Mouse (Mus musculus) heart, postnatal 10 days (tissue): Measurements from ENCODE around the gene Hist1h1t. TPM values are rescaled to one million over a fixed set of nuclear protein-coding genes. Genes with fewer than 3 reads are reported as not detected.
"Not testable (repeated sequence)": the region's sequence is repeated elsewhere in the genome, so short reads cannot be mapped to it uniquely, and the experiment has no call there.

Experiments used
- DNase-seq, 2 experiments: peaks; one replicate each; pipeline ENCODE4 v3.0.0; 2021
- intact Hi-C: fragments of 180-260 bp; cut with DNase I; formaldehyde crosslinking; loops from one replicate; pipeline ENCODE4 v1.15.1; 2025
- total RNA-seq, 2 experiments: library from RNA; stranded (reverse); gene quantifications; 2 replicates each; pipeline ENCODE4 v1.2.3; 2021

The Hist1h1t gene
- total RNA-seq, 2 experiments from 2014 or later: 0.29 to 0.67 TPM

- intact Hi-C loops: loop anchor here (1.0 to 5.0 kb wide), 5 partner anchors 12 to 1645 kb away; partner anchors contain the start of gene Hist1h1e
- DNase-seq: peak; percentile 64 to 83
Measured at GRCm38 (mm10) chr13:23697491-23698299, 2.1 kb downstream of the Hist1h1t start.

- intact Hi-C loops: loop anchor here (2.0 to 5.0 kb wide), 3 partner anchors 75 to 1646 kb away; partner anchors contain the start of gene Hist1h1e
- DNase-seq: peak; percentile 99 to 100
Measured at GRCm38 (mm10) chr13:23698300-23698693, 2.7 kb downstream of the Hist1h1t start, which contains the start of gene Hist1h4c. Hist1h4c (minus strand) TSS chr13:23698454.

GRCm38 (mm10) chr13:23698996-23699395, 3.4 kb downstream of the Hist1h1t start:
- no peak for DNase-seq
- intact Hi-C loops: loop anchor here (2.0 to 5.0 kb wide), 3 partner anchors 76 to 1647 kb away; partner anchors contain the start of gene Hist1h1e

- intact Hi-C loops: loop anchor here (2.0 to 5.0 kb wide), 3 partner anchors 77 to 1647 kb away; partner anchors contain the start of gene Hist1h1e
Measured at GRCm38 (mm10) chr13:23699767-23700166, 4.2 kb downstream of the Hist1h1t start.

GRCm38 (mm10) chr13:23700786-23701520, 5.3 kb downstream of the Hist1h1t start:
- intact Hi-C loops: loop anchor here (1.0 kb wide), 1 partner anchor 31 kb away; no protein-coding TSS in a partner anchor
- DNase-seq: peak; percentile 82 to 88

More at GRCm38 (mm10) chr13:23699767-23700166, 4.2 kb downstream of the Hist1h1t start:
- DNase-seq: no peak

GRCm38 (mm10) chr13:23702220-23702619, 6.6 kb downstream of the Hist1h1t start:
- intact Hi-C loops: no loop called here
- DNase-seq: no peak

GRCm38 (mm10) chr13:23702801-23703200, 7.2 kb downstream of the Hist1h1t start:
- intact Hi-C loops: not testable (repeated sequence)

GRCm38 (mm10) chr13:23705751-23706356, 10.2 kb downstream of the Hist1h1t start:
- intact Hi-C loops: no loop called here
- no peak for DNase-seq

More at GRCm38 (mm10) chr13:23702801-23703200, 7.2 kb downstream of the Hist1h1t start:
- not testable (repeated sequence) for DNase-seq

- intact Hi-C loops: no loop called here
- no peak for DNase-seq
Measured at GRCm38 (mm10) chr13:23706771-23707170, 11.2 kb downstream of the Hist1h1t start.

- no peak for DNase-seq
- intact Hi-C loops: no loop called here
Measured at GRCm38 (mm10) chr13:23708041-23708440, 12.4 kb downstream of the Hist1h1t start.

- no peak for DNase-seq
- intact Hi-C loops: no loop called here
Measured at GRCm38 (mm10) chr13:23708654-23709053, 13.0 kb downstream of the Hist1h1t start.

GRCm38 (mm10) chr13:23709714-23710373, 14.2 kb downstream of the Hist1h1t start:
- DNase-seq: peak in 1 of 2 experiments; percentile 43
- intact Hi-C loops: no loop called here

- peak; percentile 65 to 67 for DNase-seq
- intact Hi-C loops: no loop called here
Measured at GRCm38 (mm10) chr13:23710374-23711089, 14.9 kb downstream of the Hist1h1t start, which contains the start of gene Hfe. Hfe (minus strand) TSS chr13:23710854.

- intact Hi-C loops: no loop called here
- DNase-seq: no peak
Measured at GRCm38 (mm10) chr13:23716261-23717042, 20.8 kb downstream of the Hist1h1t start.

- no peak for DNase-seq
- intact Hi-C loops: no loop called here
Measured at GRCm38 (mm10) chr13:23717176-23717575, 21.6 kb downstream of the Hist1h1t start.

- intact Hi-C loops, DNase-seq: not testable (repeated sequence)
Measured at GRCm38 (mm10) chr13:23717593-23718245, 22.1 kb downstream of the Hist1h1t start.

GRCm38 (mm10) chr13:23724239-23724638, 28.6 kb downstream of the Hist1h1t start:
- no peak for DNase-seq
- intact Hi-C loops: no loop called here

GRCm38 (mm10) chr13:23725213-23725612, 29.6 kb downstream of the Hist1h1t start:
- intact Hi-C loops: no loop called here
- no peak for DNase-seq
